Mouse (Mus musculus) embryonic fibroblast, embryonic 13.5 days (primary cell): Measurements from ENCODE around the gene Palm3. TPM values are rescaled to one million over a fixed set of nuclear protein-coding genes. Genes with fewer than 3 reads are reported as not detected.

Source experiments
- H3K27ac ChIP-seq: 2 replicates; pipeline ENCODE4 v1.5.1; 2012; ENCODE audit warnings: low read length, control low read depth, inconsistent platforms; ENCODE audit not compliant: insufficient read depth
- H3K4me1 ChIP-seq: 2 replicates; pipeline ENCODE4 v1.6.1; 2011; ENCODE audit warnings: low read length; ENCODE audit not compliant: control insufficient read depth, insufficient read depth
- H3K4me3 ChIP-seq: 2 replicates; pipeline ENCODE4 v1.5.1; 2011; ENCODE audit warnings: mild to moderate bottlenecking, control low read depth, low read length; ENCODE audit not compliant: insufficient read depth
- CTCF ChIP-seq: IDR thresholded peaks from 2 replicates; pipeline ENCODE4 v1.5.1; 2011; ENCODE audit warnings: mild to moderate bottlenecking, control low read depth, low read length, moderate library complexity, borderline replicate concordance; ENCODE audit not compliant: insufficient read depth
- POLR2A ChIP-seq: IDR thresholded peaks from 2 replicates; pipeline ENCODE4 v1.6.1; 2011; ENCODE audit warnings: low read depth, mild to moderate bottlenecking, control low read depth, low read length, moderate library complexity
- polyA plus RNA-seq: library from polyadenylated mRNA; stranded (reverse); fragments of >200 nt; gene quantifications from 2 replicates; pipeline ENCODE4 v1.2.4, GENCODE M21; 2011; ENCODE audit warnings: low read depth; ENCODE audit not compliant: missing spikeins, insufficient read length

The Palm3 gene
- polyA plus RNA-seq, 1 experiment, result 0.91 TPM

- H3K27ac ChIP-seq, result no peak overlapping the region
- H3K4me1 ChIP-seq, result peaks cover 2% of the 10 kb centered on the region; the same call in 1 of the 2 replicates
- no peak for TF ChIP-seq POLR2A
- TF ChIP-seq CTCF, result no peak
- H3K4me3 ChIP-seq, result no peak overlapping the region
Observed at GRCm38 (mm10) chr8:84042948-84043342, 21.7 kb downstream of the Palm3 start.

GRCm38 (mm10) chr8:84044103-84044502 lies 22.8 kb downstream of the Palm3 start:
- Histone ChIP-seq H3K4me3 (no peak overlapping the region), H3K27ac (no peak overlapping the region), H3K4me1 (peaks cover 2% of the 10 kb centered on the region; the same call in 1 of the 2 replicates)
- TF ChIP-seq POLR2A, result no peak
- no peak; the same call in 1 of the 2 replicates for TF ChIP-seq CTCF

- TF ChIP-seq POLR2A, result no peak
- TF ChIP-seq CTCF, result no peak
- H3K4me3 ChIP-seq, result no peak within 1 kb of the TSS
- no peak within 1 kb of the TSS for H3K27ac ChIP-seq
- peaks cover 1% of the 10 kb centered on the region; the same call in 1 of the 2 replicates for H3K4me1 ChIP-seq
Observed at GRCm38 (mm10) chr8:84044900-84045299, 23.6 kb downstream of the Palm3 start, which contains the start of gene Rln3. TSS of gene Rln3 (minus strand) at chr8:84045000.

- Histone ChIP-seq H3K27ac (no peak overlapping the region), H3K4me1 (no peaks in the 10 kb centered on the region), H3K4me3 (no peak overlapping the region)
- TF ChIP-seq POLR2A (no peak), CTCF (no peak)
Observed at GRCm38 (mm10) chr8:84046505-84046904, 25.2 kb downstream of the Palm3 start.

- no peak overlapping the region for H3K27ac ChIP-seq
- no peak overlapping the region for H3K4me3 ChIP-seq
- TF ChIP-seq CTCF, result no peak
- no peak for TF ChIP-seq POLR2A
- no peaks in the 10 kb centered on the region for H3K4me1 ChIP-seq
Observed at GRCm38 (mm10) chr8:84048171-84048570, 26.9 kb downstream of the Palm3 start.

GRCm38 (mm10) chr8:84052746-84053145 lies 31.5 kb downstream of the Palm3 start:
- no peak for TF ChIP-seq CTCF
- no peak for TF ChIP-seq POLR2A
- no peak overlapping the region for H3K27ac ChIP-seq
- no peaks in the 10 kb centered on the region for H3K4me1 ChIP-seq
- no peak overlapping the region for H3K4me3 ChIP-seq

- Histone ChIP-seq H3K4me1 (no peaks in the 10 kb centered on the region), H3K4me3 (no peak overlapping the region), H3K27ac (no peak overlapping the region)
- TF ChIP-seq POLR2A, result no peak
- no peak for TF ChIP-seq CTCF
Observed at GRCm38 (mm10) chr8:84053229-84053628, 32.0 kb downstream of the Palm3 start.

GRCm38 (mm10) chr8:84057827-84058226 lies 36.6 kb downstream of the Palm3 start:
- H3K4me3 ChIP-seq, result no peak overlapping the region
- no peak for TF ChIP-seq POLR2A
- TF ChIP-seq CTCF, result no peak
- H3K4me1 ChIP-seq, result no peaks in the 10 kb centered on the region
- H3K27ac ChIP-seq, result no peak overlapping the region

- no peak overlapping the region for H3K4me3 ChIP-seq
- no peak overlapping the region for H3K27ac ChIP-seq
- TF ChIP-seq POLR2A (no peak), CTCF (no peak)
- 0 out of 2 replicates have a peak, but pooled peaks cover 7% of the 10 kb centered on the region for H3K4me1 ChIP-seq
Observed at GRCm38 (mm10) chr8:84059226-84059625, 38.0 kb downstream of the Palm3 start.

GRCm38 (mm10) chr8:84060245-84060644 lies 39.0 kb downstream of the Palm3 start:
- TF ChIP-seq CTCF (no peak), POLR2A (no peak)
- no peak overlapping the region for H3K4me3 ChIP-seq
- H3K4me1 ChIP-seq, result 0 out of 2 replicates have a peak, but pooled peaks cover 9% of the 10 kb centered on the region
- no peak overlapping the region for H3K27ac ChIP-seq
